ENCODE assay signal across 12 mouse cellular contexts in genomic region chr5:112077097-112077496, GRCm38 (mm10).
DNase-seq lines count a peak whose midpoint lies in the region; ATAC-seq and TF ChIP-seq lines count a peak whose summit lies in the region.
"Had no signal": no experiment of that assay in that cellular context is flagged by ENCODE, and none has a peak within 500 bp of the region (broad histone marks: within the 10 kb centered on the region; RNA-seq: fewer than 3 reads in every experiment).

No protein-coding gene starts in this region.

- H3K36me3 ChIP-seq in kidney, postnatal 0 days (ENCODE audit: insufficient read depth, low read length), result no peaks in the 10 kb centered on the region
- H3K36me3 ChIP-seq in kidney, embryonic 15.5 days, result no peaks in the 10 kb centered on the region
- no peaks in the 10 kb centered on the region for H3K36me3 ChIP-seq in forebrain, embryonic 15.5 days
- H3K36me3 ChIP-seq in neural tube, embryonic 11.5 days (ENCODE audit: control insufficient read depth, insufficient read depth, low read length), result no peaks in the 10 kb centered on the region
- H3K36me3 ChIP-seq: intestine, embryonic 15.5 days; lung, embryonic 15.5 days; midbrain, embryonic 12.5 days had no signal

- peak; percentile 8 for DNase-seq in kidney, postnatal 0 days (ENCODE audit: low spot score)
- DNase-seq in brain, embryonic 14.5 days (ENCODE audit: low read depth), result peak; percentile 69
- peak; percentile 24 for DNase-seq in neural tube, embryonic 11.5 days (ENCODE audit: low spot score)
- DNase-seq in cerebellum, postnatal 25 days, result no peak
- DNase-seq in thymus, postnatal 14 days, result no peak
- DNase-seq: spleen, adult 18-20 months had no signal

- no peaks in the 10 kb centered on the region for H3K4me1 ChIP-seq in kidney, postnatal 0 days (replicated peaks; ENCODE audit: insufficient read depth, low read length)
- peaks cover 5% of the 10 kb centered on the region; the same call in 1 of the 2 replicates for H3K4me1 ChIP-seq in kidney, embryonic 15.5 days
- H3K4me1 ChIP-seq in forebrain, embryonic 15.5 days, result peaks cover 20% of the 10 kb centered on the region
- peaks cover 6% of the 10 kb centered on the region for H3K4me1 ChIP-seq in neural tube, embryonic 11.5 days (ENCODE audit: control insufficient read depth, insufficient read depth, low read length)
- H3K4me1 ChIP-seq: intestine, embryonic 15.5 days; lung, embryonic 15.5 days had no signal

- TF ChIP-seq CTCF in kidney, postnatal 0 days (IDR thresholded peaks at IDR 0.05; ENCODE audit: low read depth), result no peak
- TF ChIP-seq CTCF in brain, embryonic 14.5 days (IDR thresholded peaks at IDR 0.05; ENCODE audit: borderline replicate concordance, extremely low read depth, insufficient read depth, insufficient read length), result no peak

- ATAC-seq in kidney, postnatal 0 days (replicated peaks; ENCODE audit: low FRiP score, low read depth), result no peak
- ATAC-seq in kidney, embryonic 15.5 days (replicated peaks; ENCODE audit: low FRiP score), result no peak
- ATAC-seq in forebrain, embryonic 15.5 days (replicated peaks), result 0 out of 2 replicates have a peak, but pooled peaks have one; percentile 35
- ATAC-seq in neural tube, embryonic 11.5 days (ENCODE audit: insufficient read depth, low FRiP score, low TSS enrichment), result no peak
- ATAC-seq: intestine, embryonic 15.5 days had no signal

- H3K9me3 ChIP-seq in kidney, postnatal 0 days (replicated peaks; ENCODE audit: low read length), result no peaks in the 10 kb centered on the region
- H3K9me3 ChIP-seq in kidney, embryonic 15.5 days (replicated peaks), result no peaks in the 10 kb centered on the region
- no peaks in the 10 kb centered on the region for H3K9me3 ChIP-seq in forebrain, embryonic 15.5 days
- H3K9me3 ChIP-seq in neural tube, embryonic 11.5 days (ENCODE audit: control insufficient read depth, low read length), result no peaks in the 10 kb centered on the region
- H3K9me3 ChIP-seq: intestine, embryonic 15.5 days; lung, embryonic 15.5 days had no signal

- no peaks in the 10 kb centered on the region for H3K27me3 ChIP-seq in kidney, postnatal 0 days (ENCODE audit: insufficient read depth, low read length)
- H3K27me3 ChIP-seq in kidney, embryonic 15.5 days, result no peaks in the 10 kb centered on the region
- H3K27me3 ChIP-seq in forebrain, embryonic 15.5 days, result no peaks in the 10 kb centered on the region
- H3K27me3 ChIP-seq in neural tube, embryonic 11.5 days (ENCODE audit: control insufficient read depth, insufficient read depth, low read length), result no peaks in the 10 kb centered on the region
- H3K27me3 ChIP-seq: CH12.LX; intestine, embryonic 15.5 days; lung, embryonic 15.5 days; midbrain, embryonic 12.5 days had no signal

- H3K27ac ChIP-seq in kidney, postnatal 0 days, result no peak overlapping the region
- H3K27ac ChIP-seq in kidney, embryonic 15.5 days, result no peak overlapping the region
- no peak overlapping the region for H3K27ac ChIP-seq in forebrain, embryonic 15.5 days (replicated peaks)
- no peak overlapping the region for H3K27ac ChIP-seq in neural tube, embryonic 11.5 days (ENCODE audit: low read depth, low read length)
- H3K27ac ChIP-seq: intestine, embryonic 15.5 days; lung, embryonic 15.5 days; midbrain, embryonic 12.5 days had no signal

- H3K4me2 ChIP-seq in kidney, postnatal 0 days (ENCODE audit: low read length), result no peak overlapping the region
- no peak overlapping the region for H3K4me2 ChIP-seq in kidney, embryonic 15.5 days
- no peak overlapping the region for H3K4me2 ChIP-seq in forebrain, embryonic 15.5 days (replicated peaks)
- no peak overlapping the region for H3K4me2 ChIP-seq in neural tube, embryonic 11.5 days (ENCODE audit: low read depth)
- H3K4me2 ChIP-seq: intestine, embryonic 15.5 days; lung, embryonic 15.5 days; midbrain, embryonic 12.5 days had no signal

- WGBS in kidney, postnatal 0 days, result 24% methylated on average over 14 of the region's 14 CpGs
- WGBS in kidney, embryonic 15.5 days, result 24% methylated on average over 14 of the region's 14 CpGs
- WGBS in forebrain, embryonic 15.5 days, result 13% methylated on average over 14 of the region's 14 CpGs
- 23% methylated on average over 14 of the region's 14 CpGs for WGBS in neural tube, embryonic 11.5 days

- no peak for TF ChIP-seq POLR2A in brain, embryonic 14.5 days (IDR thresholded peaks at IDR 0.05; ENCODE audit: borderline replicate concordance, extremely low read depth, insufficient read depth, insufficient read length, poor library complexity, severe bottlenecking)

- no peak overlapping the region for H3K4me3 ChIP-seq in kidney, postnatal 0 days (replicated peaks; ENCODE audit: low read depth, low read length)
- H3K4me3 ChIP-seq in kidney, embryonic 15.5 days (replicated peaks), result no peak overlapping the region
- no peak overlapping the region for H3K4me3 ChIP-seq in forebrain, embryonic 15.5 days
- H3K4me3 ChIP-seq in neural tube, embryonic 11.5 days (ENCODE audit: low read depth, low read length), result no peak overlapping the region
- H3K4me3 ChIP-seq: intestine, embryonic 15.5 days; lung, embryonic 15.5 days; midbrain, embryonic 12.5 days had no signal

- no peak overlapping the region for H3K9ac ChIP-seq in kidney, postnatal 0 days (ENCODE audit: low read depth, low read length)
- no peak overlapping the region for H3K9ac ChIP-seq in kidney, embryonic 15.5 days
- no peak overlapping the region for H3K9ac ChIP-seq in forebrain, embryonic 15.5 days (replicated peaks)
- H3K9ac ChIP-seq in neural tube, embryonic 11.5 days (ENCODE audit: low read length), result no peak overlapping the region
- H3K9ac ChIP-seq: intestine, embryonic 15.5 days; lung, embryonic 15.5 days; midbrain, embryonic 12.5 days had no signal

Comparison
In these comparisons a context has a peak if more than half of its experiments do, and no peak if none do; other contexts are left out.
1. DNase-seq: peak in kidney, postnatal 0 days (single experiment), brain, embryonic 14.5 days (single experiment) and neural tube, embryonic 11.5 days (single experiment); none in cerebellum, postnatal 25 days (0 of 2) and thymus, postnatal 14 days (single experiment).